Mouse (Mus musculus) right cerebral cortex, adult 18-20 months (tissue): ENCODE results near the gene Ica1.

Source experiments
- DNase-seq: peaks from one replicate; pipeline ENCODE4 v3.0.0; 2022; ENCODE audit warnings: mixed read lengths

The Ica1 gene

GRCm38 (mm10) chr6:8741659-8742058, 36.6 kb downstream of the Ica1 start:
- no peak for DNase-seq

GRCm38 (mm10) chr6:8740092-8740491, 38.2 kb downstream of the Ica1 start:
- DNase-seq, result no peak

- no peak for DNase-seq
These were observed 39.9 kb downstream of the Ica1 start for GRCm38 (mm10) chr6:8738396-8738795.

GRCm38 (mm10) chr6:8736493-8736820, 41.8 kb downstream of the Ica1 start:
- DNase-seq, result no peak

GRCm38 (mm10) chr6:8735657-8736492, 42.4 kb downstream of the Ica1 start:
- DNase-seq, result peak; percentile 73

- no peak for DNase-seq
These were observed 43.2 kb downstream of the Ica1 start for GRCm38 (mm10) chr6:8735044-8735443.

- DNase-seq, result no peak
These were observed 45.8 kb downstream of the Ica1 start for GRCm38 (mm10) chr6:8732492-8732891.

GRCm38 (mm10) chr6:8731656-8732191, 46.6 kb downstream of the Ica1 start:
- no peak for DNase-seq

GRCm38 (mm10) chr6:8730433-8730832, 47.9 kb downstream of the Ica1 start:
- DNase-seq, result no peak

GRCm38 (mm10) chr6:8727806-8728205, 50.5 kb downstream of the Ica1 start:
- DNase-seq, result peak; percentile 23

- no peak for DNase-seq
These were observed 52.7 kb downstream of the Ica1 start for GRCm38 (mm10) chr6:8725610-8726009.

GRCm38 (mm10) chr6:8719692-8720091, 58.6 kb downstream of the Ica1 start:
- DNase-seq, result no peak

- no peak for DNase-seq
These were observed 60.3 kb downstream of the Ica1 start for GRCm38 (mm10) chr6:8717967-8718366.

GRCm38 (mm10) chr6:8716539-8716938, 61.7 kb downstream of the Ica1 start:
- no peak for DNase-seq

- DNase-seq, result no peak
These were observed 67.0 kb downstream of the Ica1 start for GRCm38 (mm10) chr6:8711246-8711645.

GRCm38 (mm10) chr6:8694636-8695514, 83.4 kb downstream of the Ica1 start:
- DNase-seq, result peak; percentile 28

- no peak for DNase-seq
These were observed 84.2 kb downstream of the Ica1 start for GRCm38 (mm10) chr6:8693926-8694635.

- DNase-seq, result peak; percentile 32
These were observed 85.0 kb downstream of the Ica1 start for GRCm38 (mm10) chr6:8693141-8693881.

GRCm38 (mm10) chr6:8691199-8691975, 86.9 kb downstream of the Ica1 start:
- no peak for DNase-seq

GRCm38 (mm10) chr6:8690441-8690840, 87.8 kb downstream of the Ica1 start:
- DNase-seq, result no peak
